Mouse (Mus musculus) 3T3-L1 (cell line): ENCODE measurements at regions not wholly inside any gene's neighbourhood (a gene's known extent, or its start where the extent isn't known, plus 50 kb on each side); places are given as distances from the start of the nearest gene placed in this dataset.

Experiments
- DNase-seq: peaks from one replicate; pipeline ENCODE4 v3.0.0-alpha.2; 2015; ENCODE audit warnings: low read depth, low spot score

- DNase-seq, result no peak
Observed at GRCm38 (mm10) chr1:90398396-90398975, 194.7 kb downstream of the Ackr3 start.

- no peak for DNase-seq
Observed at GRCm38 (mm10) chr1:90403057-90403456, 199.3 kb downstream of the Ackr3 start.

GRCm38 (mm10) chr1:90404717-90405487, 197.9 kb upstream of the Cops8 start:
- no peak for DNase-seq

GRCm38 (mm10) chr1:90406663-90407062, 196.1 kb upstream of the Cops8 start:
- DNase-seq, result no peak

GRCm38 (mm10) chr1:90408504-90409215, 194.1 kb upstream of the Cops8 start:
- no peak for DNase-seq

- DNase-seq, result no peak
Observed at GRCm38 (mm10) chr1:90409236-90409635, 193.5 kb upstream of the Cops8 start.

- DNase-seq, result no peak
Observed at GRCm38 (mm10) chr1:90412511-90413045, 190.2 kb upstream of the Cops8 start.

GRCm38 (mm10) chr1:90414751-90415150, 188.0 kb upstream of the Cops8 start:
- DNase-seq, result no peak

- no peak for DNase-seq
Observed at GRCm38 (mm10) chr1:90424066-90424821, 178.5 kb upstream of the Cops8 start.

GRCm38 (mm10) chr1:90428334-90428733, 174.4 kb upstream of the Cops8 start:
- DNase-seq, result no peak

- DNase-seq, result peak; percentile 68
Observed at GRCm38 (mm10) chr1:90428774-90429173, 174.0 kb upstream of the Cops8 start.

- DNase-seq, result no peak
Observed at GRCm38 (mm10) chr1:90430480-90430879, 172.3 kb upstream of the Cops8 start.

GRCm38 (mm10) chr1:90431783-90432182, 171.0 kb upstream of the Cops8 start:
- DNase-seq, result no peak

- DNase-seq, result no peak
Observed at GRCm38 (mm10) chr1:90433911-90434310, 168.9 kb upstream of the Cops8 start.

- DNase-seq, result peak; percentile 9
Observed at GRCm38 (mm10) chr1:90440638-90441037, 162.1 kb upstream of the Cops8 start.

- DNase-seq, result peak; percentile 4
Observed at GRCm38 (mm10) chr1:90441134-90441868, 161.5 kb upstream of the Cops8 start.

GRCm38 (mm10) chr1:90442250-90443240, 160.2 kb upstream of the Cops8 start:
- DNase-seq, result peak; percentile 10

GRCm38 (mm10) chr1:90449571-90450226, 153.1 kb upstream of the Cops8 start:
- no peak for DNase-seq

GRCm38 (mm10) chr1:90451942-90452557, 150.7 kb upstream of the Cops8 start:
- no peak for DNase-seq
